Mouse (Mus musculus): ENCODE results near the gene Cog4. TPM values are rescaled to one million over a fixed set of nuclear protein-coding genes. Genes with fewer than 3 reads are reported as not detected.
"Not testable (repeated sequence)": the region's sequence is repeated elsewhere in the genome, so short reads cannot be mapped to it uniquely, and the experiment has no call there.

Gene Cog4
- total and polyA plus RNA-seq, 3 experiments, result 34.8 to 74.1 (median 66.2) TPM

GRCm38 (mm10) chr8:110925691-110926140 is 79.3 kb downstream of the Cog4 start:
- Histone ChIP-seq H3K27ac (no peak overlapping the region), H3K27me3 (ENCODE audit: control insufficient read depth, insufficient read depth, low read length) (no peaks in the 10 kb centered on the region), H3K9ac (ENCODE audit: low read depth, low read length) (no peak overlapping the region), H3K36me3 (ENCODE audit: control insufficient read depth, insufficient read depth, low read length) (no peaks in the 10 kb centered on the region), H3K4me3 (no peak overlapping the region), H3K79me2 (replicated peaks; ENCODE audit: control insufficient read depth, insufficient read depth, low read length) (peaks cover 5% of the 10 kb centered on the region), H3K4me1 (ENCODE audit: control insufficient read depth, insufficient read depth, low read length) (peaks cover 6% of the 10 kb centered on the region)
- intact Hi-C loops (cut with DNase I), result no loop called here
- 88% methylated on average over 8 of the region's 8 CpGs for WGBS
- TF ChIP-seq EP300 (IDR thresholded peaks at IDR 0.05; ENCODE audit: insufficient read depth, low read depth, low read length), result no peak
- TF ChIP-seq CTCF (IDR thresholded peaks at IDR 0.05), result no peak
- TF ChIP-seq POLR2A (IDR thresholded peaks at IDR 0.05; ENCODE audit: insufficient read depth, low read depth, low read length), result no peak
- no peak for DNase-seq

- 35% methylated on average over 5 of the region's 5 CpGs for WGBS
- TF ChIP-seq CTCF (IDR thresholded peaks at IDR 0.05), result no peak
- no peak for TF ChIP-seq POLR2A (IDR thresholded peaks at IDR 0.05; ENCODE audit: insufficient read depth, low read depth, low read length)
- no peak for TF ChIP-seq EP300 (IDR thresholded peaks at IDR 0.05; ENCODE audit: insufficient read depth, low read depth, low read length)
- peaks cover 12% of the 10 kb centered on the region for H3K4me1 ChIP-seq (ENCODE audit: control insufficient read depth, insufficient read depth, low read length)
Measured at GRCm38 (mm10) chr8:110926690-110927089, 80.3 kb downstream of the Cog4 start.

DNA sequence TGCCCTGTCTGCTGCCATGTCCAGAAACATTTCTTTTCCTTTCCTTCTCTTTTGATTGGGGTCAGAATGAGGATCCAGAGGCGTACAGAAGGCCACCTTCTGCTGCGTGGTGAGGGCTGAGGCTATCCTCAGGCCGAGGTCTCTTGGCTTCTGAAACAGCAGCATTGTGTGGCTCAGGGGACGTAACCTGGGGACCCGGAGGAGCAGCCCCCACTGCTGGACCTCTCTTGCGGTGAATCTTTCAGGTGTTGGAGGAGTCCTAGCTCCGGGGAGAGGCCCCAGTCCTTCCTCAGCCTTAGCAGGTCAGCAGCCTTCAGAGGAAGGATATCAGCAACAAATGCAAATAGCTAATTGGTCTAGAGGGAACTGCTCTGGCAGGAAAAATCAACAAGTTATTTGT is 82.0 kb downstream of the Cog4 start:
- intact Hi-C loops (cut with DNase I), result no loop called here
- no peak overlapping the region for H3K9ac ChIP-seq (ENCODE audit: low read depth, low read length)
- H3K79me2 ChIP-seq (replicated peaks; ENCODE audit: control insufficient read depth, insufficient read depth, low read length), result peaks cover under 1% of the 10 kb centered on the region
- WGBS, result 77% methylated on average over 7 of the region's 7 CpGs
- DNase-seq, result no peak
- peaks cover 6% of the 10 kb centered on the region for H3K36me3 ChIP-seq (ENCODE audit: control insufficient read depth, insufficient read depth, low read length)
- H3K27me3 ChIP-seq (ENCODE audit: control insufficient read depth, insufficient read depth, low read length), result no peaks in the 10 kb centered on the region
- peaks cover 15% of the 10 kb centered on the region for H3K4me1 ChIP-seq (ENCODE audit: control insufficient read depth, insufficient read depth, low read length)
- no peak for TF ChIP-seq CTCF (IDR thresholded peaks at IDR 0.05)
- TF ChIP-seq POLR2A (IDR thresholded peaks at IDR 0.05; ENCODE audit: insufficient read depth, low read depth, low read length), result no peak
- no peak for TF ChIP-seq EP300 (IDR thresholded peaks at IDR 0.05; ENCODE audit: insufficient read depth, low read depth, low read length)
- no peak overlapping the region for H3K4me3 ChIP-seq
- no peak overlapping the region for H3K27ac ChIP-seq

More at GRCm38 (mm10) chr8:110926690-110927089, 80.3 kb downstream of the Cog4 start:
- no peak for DNase-seq
- Histone ChIP-seq H3K9ac (ENCODE audit: low read depth, low read length) (no peak overlapping the region), H3K36me3 (ENCODE audit: control insufficient read depth, insufficient read depth, low read length) (no peaks in the 10 kb centered on the region), H3K4me3 (no peak overlapping the region), H3K79me2 (replicated peaks; ENCODE audit: control insufficient read depth, insufficient read depth, low read length) (peaks cover 5% of the 10 kb centered on the region), H3K27ac (no peak overlapping the region), H3K27me3 (ENCODE audit: control insufficient read depth, insufficient read depth, low read length) (no peaks in the 10 kb centered on the region)
- intact Hi-C loops (cut with DNase I), result no loop called here

GRCm38 (mm10) chr8:110929066-110929465 is 82.7 kb downstream of the Cog4 start:
- Histone ChIP-seq H3K27ac (no peak overlapping the region), H3K27me3 (ENCODE audit: control insufficient read depth, insufficient read depth, low read length) (no peaks in the 10 kb centered on the region), H3K36me3 (ENCODE audit: control insufficient read depth, insufficient read depth, low read length) (peaks cover 6% of the 10 kb centered on the region), H3K4me3 (no peak overlapping the region), H3K79me2 (replicated peaks; ENCODE audit: control insufficient read depth, insufficient read depth, low read length) (peaks cover under 1% of the 10 kb centered on the region; the same call in 1 of the 2 replicates), H3K9ac (ENCODE audit: low read depth, low read length) (no peak overlapping the region), H3K4me1 (ENCODE audit: control insufficient read depth, insufficient read depth, low read length) (peaks cover 15% of the 10 kb centered on the region)
- 82% methylated on average over 5 of the region's 5 CpGs for WGBS
- no peak for DNase-seq
- intact Hi-C loops (cut with DNase I), result no loop called here
- TF ChIP-seq EP300 (IDR thresholded peaks at IDR 0.05; ENCODE audit: insufficient read depth, low read depth, low read length) (no peak), CTCF (IDR thresholded peaks at IDR 0.05) (no peak), POLR2A (IDR thresholded peaks at IDR 0.05; ENCODE audit: insufficient read depth, low read depth, low read length) (no peak)

- DNase-seq; H3K4me3 ChIP-seq; H3K27me3 ChIP-seq (ENCODE audit: control insufficient read depth, insufficient read depth, low read length); H3K9ac ChIP-seq (ENCODE audit: low read depth, low read length); H3K27ac ChIP-seq; intact Hi-C loops (cut with DNase I); H3K36me3 ChIP-seq (ENCODE audit: control insufficient read depth, insufficient read depth, low read length); H3K79me2 ChIP-seq (replicated peaks; ENCODE audit: control insufficient read depth, insufficient read depth, low read length): not testable (repeated sequence)
- WGBS, result 93% methylated on average over 7 of the region's 8 CpGs
- peaks cover 15% of the 10 kb centered on the region for H3K4me1 ChIP-seq (ENCODE audit: control insufficient read depth, insufficient read depth, low read length)
Measured at GRCm38 (mm10) chr8:110929672-110930071, 83.3 kb downstream of the Cog4 start.

- TF ChIP-seq EP300 (IDR thresholded peaks at IDR 0.05; ENCODE audit: insufficient read depth, low read depth, low read length), result peak; percentile 80
- TF ChIP-seq POLR2A (IDR thresholded peaks at IDR 0.05; ENCODE audit: insufficient read depth, low read depth, low read length), result no peak
- peaks cover 6% of the 10 kb centered on the region for H3K36me3 ChIP-seq (ENCODE audit: control insufficient read depth, insufficient read depth, low read length)
- H3K79me2 ChIP-seq (replicated peaks; ENCODE audit: control insufficient read depth, insufficient read depth, low read length), result peaks cover 3% of the 10 kb centered on the region; the same call in 1 of the 2 replicates
- peaks cover 15% of the 10 kb centered on the region for H3K4me1 ChIP-seq (ENCODE audit: control insufficient read depth, insufficient read depth, low read length)
- 37% methylated on average over 12 of the region's 12 CpGs for WGBS
- no peak overlapping the region for H3K4me3 ChIP-seq
- intact Hi-C loops (cut with DNase I), result no loop called here
- H3K9ac ChIP-seq (ENCODE audit: low read depth, low read length), result no peak overlapping the region
- no peaks in the 10 kb centered on the region for H3K27me3 ChIP-seq (ENCODE audit: control insufficient read depth, insufficient read depth, low read length)
- H3K27ac ChIP-seq, result peak overlapping the region; percentile 38
- peak; percentile 85 to 89 for DNase-seq
Measured at GRCm38 (mm10) chr8:110931176-110931939, 85.0 kb downstream of the Cog4 start.

Other genes with a start within 250 kb of the Cog4 start
- gene Vac14, start 228.0 kb upstream of the Cog4 start, total RNA-seq (2021), result 10 to 100 TPM; 15.7 to 15.8 TPM
- gene Vac14, start 228.0 kb upstream of the Cog4 start, polyA plus RNA-seq (2012; rRNA removed), result 24.9 and 27.0 TPM in 2 replicates
- 10 to 100 TPM; 38.8 to 39.6 TPM for gene Mtss1l, start 125.1 kb upstream of the Cog4 start, total RNA-seq (2021)
- gene Mtss1l, start 125.1 kb upstream of the Cog4 start, polyA plus RNA-seq (2012; rRNA removed), result 34.3 and 39.7 TPM in 2 replicates
- 1 to 10 TPM; 3.3 to 5.3 TPM for gene Il34, start 40.7 kb upstream of the Cog4 start, total RNA-seq (2021)
- gene Il34, start 40.7 kb upstream of the Cog4 start, polyA plus RNA-seq (2012; rRNA removed), result 7.2 and 15.3 TPM in 2 replicates
- 10 to 100 TPM; 38.3 to 39.7 TPM for gene Sf3b3, start 187 bp downstream of the Cog4 start, total RNA-seq (2021)
- gene Sf3b3, start 187 bp downstream of the Cog4 start, polyA plus RNA-seq (2012; rRNA removed), result 19.2 and 34.3 TPM in 2 replicates
- 1 to 10 TPM; 4.5 to 4.6 TPM for gene Fuk, start 55.9 kb downstream of the Cog4 start, total RNA-seq (2021)
- gene Fuk, start 55.9 kb downstream of the Cog4 start, polyA plus RNA-seq (2012; rRNA removed), result 6.2 and 8.8 TPM in 2 replicates
- 10 to 100 TPM; 20.2 to 22.0 TPM for gene St3gal2, start 73.3 kb downstream of the Cog4 start, total RNA-seq (2021)
- 25.9 and 34.8 TPM in 2 replicates for gene St3gal2, start 73.3 kb downstream of the Cog4 start, polyA plus RNA-seq (2012; rRNA removed)
- gene Ddx19a, start 151.2 kb downstream of the Cog4 start, total RNA-seq (2021), result 10 to 100 TPM; 31.7 to 34.8 TPM
- 18.0 and 29.5 TPM in 2 replicates for gene Ddx19a, start 151.2 kb downstream of the Cog4 start, polyA plus RNA-seq (2012; rRNA removed)
- gene Ddx19b, start 185.2 kb downstream of the Cog4 start, total RNA-seq (2021), result 10 to 100 TPM; 10.3 TPM
- gene Ddx19b, start 185.2 kb downstream of the Cog4 start, polyA plus RNA-seq (2012; rRNA removed), result 3.2 and 6.2 TPM in 2 replicates
- gene Aars, start 186.5 kb downstream of the Cog4 start, total RNA-seq (2021), result 10 to 100 TPM; 31.9 to 38.1 TPM
- 19.4 and 28.3 TPM in 2 replicates for gene Aars, start 186.5 kb downstream of the Cog4 start, polyA plus RNA-seq (2012; rRNA removed)
- gene Exosc6, start 209.7 kb downstream of the Cog4 start, total RNA-seq (2021), result not detected
- not detected in 2 replicates for gene Exosc6, start 209.7 kb downstream of the Cog4 start, polyA plus RNA-seq (2012; rRNA removed)
- 1 to 10 TPM; 1.1 to 1.3 TPM for gene Clec18a, start 245.8 kb downstream of the Cog4 start, total RNA-seq (2021)
- gene Clec18a, start 245.8 kb downstream of the Cog4 start, polyA plus RNA-seq (2012; rRNA removed), result 1.1 and 1.6 TPM in 2 replicates
- gene Pdpr, start 248.0 kb downstream of the Cog4 start, total RNA-seq (2021), result 100 to 1,000 TPM in 1 of 2 experiments, 10 to 100 TPM in 1; 88.3 to 114 TPM
- 28.5 and 55.3 TPM in 2 replicates for gene Pdpr, start 248.0 kb downstream of the Cog4 start, polyA plus RNA-seq (2012; rRNA removed)